Mouse (Mus musculus) MEL (cell line): ENCODE results near the gene Cluh. TPM values are rescaled to one million over a fixed set of nuclear protein-coding genes. Genes with fewer than 3 reads are reported as not detected.

Source experiments
- DNase-seq: peaks from one replicate; pipeline ENCODE4 v3.0.0; 2011; ENCODE audit warnings: low read depth, low spot score
- H3K27ac ChIP-seq: 2 replicates; pipeline ENCODE4 v1.5.1; 2012; ENCODE audit warnings: low read depth, mild to moderate bottlenecking, control low read depth, low read length, moderate library complexity; ENCODE audit not compliant: control insufficient read depth
- H3K27me3 ChIP-seq, 2 experiments: fragments of 150-350 bp in 1 of 2; sonication (generic) in 1 of 2; 2 replicates each; pipeline ENCODE4 v1.6.1; 2012; ENCODE audit warnings: low read length in 2 of 2, mild to moderate bottlenecking in 2 of 2, improper control_type of control experiment in 1 of 2, moderate library complexity in 1 of 2; ENCODE audit not compliant: insufficient read depth in 2 of 2, control insufficient read depth in 1 of 2
- H3K36me3 ChIP-seq, 2 experiments: 2 replicates each; pipeline ENCODE4 v1.6.1; 2012 to 2014; ENCODE audit warnings: low read length in 2 of 2, improper control_type of control experiment in 1 of 2, inconsistent platforms in 1 of 2, mild to moderate bottlenecking in 1 of 2; ENCODE audit not compliant: insufficient read depth in 2 of 2, control insufficient read depth in 1 of 2
- H3K4me1 ChIP-seq, 2 experiments: fragments of 150-350 bp in 1 of 2; sonication (generic) in 1 of 2; 2 replicates each; pipeline ENCODE4 v1.6.1; 2012; ENCODE audit warnings: low read length in 2 of 2, improper control_type of control experiment in 1 of 2, mild to moderate bottlenecking in 1 of 2; ENCODE audit not compliant: insufficient read depth in 2 of 2, control insufficient read depth in 1 of 2
- H3K4me3 ChIP-seq, 2 experiments: fragments of 150-350 bp in 1 of 2; sonication (generic) in 1 of 2; 2 replicates each; pipeline ENCODE4 v1.5.1; 2012; ENCODE audit warnings: low read depth in 2 of 2, low read length in 2 of 2, mild to moderate bottlenecking in 2 of 2, moderate library complexity in 2 of 2, control low read depth in 1 of 2, improper control_type of control experiment in 1 of 2; ENCODE audit not compliant: control insufficient read depth in 1 of 2, insufficient read depth in 1 of 2
- H3K79me2 ChIP-seq: 2 replicates; pipeline ENCODE4 v1.6.1; 2012; ENCODE audit warnings: mild to moderate bottlenecking, low read length, moderate library complexity; ENCODE audit not compliant: control insufficient read depth, poor library complexity, insufficient read depth
- H3K9ac ChIP-seq: 2 replicates; pipeline ENCODE4 v1.6.1; 2012; ENCODE audit warnings: low read depth, mild to moderate bottlenecking, control low read depth, low read length, moderate library complexity; ENCODE audit not compliant: control insufficient read depth, poor library complexity, severe bottlenecking
- H3K9me3 ChIP-seq: fragments of 150-350 bp; sonication (generic); replicated peaks from 2 replicates; pipeline ENCODE4 v1.6.1; 2012; ENCODE audit warnings: mild to moderate bottlenecking, low read length, improper control_type of control experiment, moderate library complexity; ENCODE audit not compliant: insufficient read depth
- CTCF ChIP-seq, 3 experiments: IDR thresholded peaks in 2 of 3; conservative IDR thresholded peaks in 1 of 3; 2 replicates each; pipeline ENCODE4 v1.5.1; 2011 to 2012; ENCODE audit warnings: low read length in 3 of 3, low read depth in 2 of 3, mild to moderate bottlenecking in 2 of 3, improper control_type of control experiment in 1 of 3, inconsistent platforms in 1 of 3, mixed read lengths in 1 of 3, moderate library complexity in 1 of 3; ENCODE audit not compliant: control insufficient read depth in 1 of 3, insufficient read depth in 1 of 3, poor library complexity in 1 of 3, severe bottlenecking in 1 of 3
- E2F4 ChIP-seq: IDR thresholded peaks from 2 replicates; pipeline ENCODE4 v1.6.1; 2011; ENCODE audit warnings: low read depth, low read length, improper control_type of control experiment, borderline replicate concordance
- ETS1 ChIP-seq: IDR thresholded peaks from 2 replicates; pipeline ENCODE4 v1.6.1; 2012; ENCODE audit warnings: low read depth, mild to moderate bottlenecking, inconsistent platforms, low read length, improper control_type of control experiment, moderate library complexity
- HCFC1 ChIP-seq: IDR thresholded peaks from 2 replicates; pipeline ENCODE4 v1.6.1; 2012; ENCODE audit warnings: low read depth, mild to moderate bottlenecking, inconsistent platforms, low read length, improper control_type of control experiment, moderate library complexity
- MAZ ChIP-seq: IDR thresholded peaks from 2 replicates; pipeline ENCODE4 v1.6.1; 2012; ENCODE audit warnings: low read depth, mild to moderate bottlenecking, inconsistent platforms, low read length, improper control_type of control experiment
- MXI1 ChIP-seq: IDR thresholded peaks from 2 replicates; pipeline ENCODE4 v1.6.1; 2011; ENCODE audit warnings: mild to moderate bottlenecking, low read depth, low read length, improper control_type of control experiment
- MYB ChIP-seq: IDR thresholded peaks from 2 replicates; pipeline ENCODE4 v1.6.1; 2011; ENCODE audit warnings: mild to moderate bottlenecking, low read depth, low read length, improper control_type of control experiment
- NELFE ChIP-seq: IDR thresholded peaks from 2 replicates; pipeline ENCODE4 v1.6.1; 2011; ENCODE audit warnings: low read depth, low read length, improper control_type of control experiment
- NRF1 ChIP-seq: IDR thresholded peaks from 2 replicates; pipeline ENCODE4 v1.6.1; 2014; ENCODE audit warnings: low read depth, mild to moderate bottlenecking, inconsistent platforms, low read length, improper control_type of control experiment, moderate library complexity; ENCODE audit not compliant: poor library complexity, insufficient read depth, severe bottlenecking
- POLR2A ChIP-seq, 2 experiments: IDR thresholded peaks; 2 replicates each; pipeline ENCODE4 v1.6.1; 2011 to 2012; ENCODE audit warnings: low read length in 2 of 2, mild to moderate bottlenecking in 2 of 2, control low read depth in 1 of 2, improper control_type of control experiment in 1 of 2, low read depth in 1 of 2, moderate library complexity in 1 of 2; ENCODE audit not compliant: control insufficient read depth in 1 of 2, insufficient read depth in 1 of 2, poor library complexity in 1 of 2
- POLR2AphosphoS2 ChIP-seq: IDR thresholded peaks from 2 replicates; pipeline ENCODE4 v1.6.1; 2011; ENCODE audit warnings: low read length, improper control_type of control experiment
- POLR2AphosphoS5 ChIP-seq: IDR thresholded peaks from 2 replicates; pipeline ENCODE4 v1.6.1; 2012; ENCODE audit warnings: low read depth, borderline replicate concordance, mild to moderate bottlenecking, inconsistent platforms, low read length, moderate library complexity, mixed read lengths
- SIN3A ChIP-seq: IDR thresholded peaks from 2 replicates; pipeline ENCODE4 v1.6.1; 2012; ENCODE audit warnings: low read length, improper control_type of control experiment, inconsistent platforms
- TBP ChIP-seq: IDR thresholded peaks from 2 replicates; pipeline ENCODE4 v1.8.0; 2011; ENCODE audit warnings: low read depth, low read length, improper control_type of control experiment
- UBTF ChIP-seq: IDR thresholded peaks from 2 replicates; pipeline ENCODE4 v1.6.1; 2012; ENCODE audit warnings: low read depth, mild to moderate bottlenecking, inconsistent platforms, low read length, improper control_type of control experiment, moderate library complexity, borderline replicate concordance; ENCODE audit not compliant: insufficient read depth
- USF2 ChIP-seq, 2 experiments: IDR thresholded peaks; 2 replicates each; pipeline ENCODE4 v1.6.1; 2011 to 2012; ENCODE audit warnings: improper control_type of control experiment in 2 of 2, low read length in 2 of 2, borderline replicate concordance in 1 of 2, inconsistent platforms in 1 of 2, low read depth in 1 of 2, mild to moderate bottlenecking in 1 of 2; ENCODE audit not compliant: insufficient read depth in 1 of 2
- ZKSCAN1 ChIP-seq: IDR thresholded peaks from 2 replicates; pipeline ENCODE4 v1.6.1; 2012; ENCODE audit warnings: low read depth, mild to moderate bottlenecking, inconsistent platforms, low read length, improper control_type of control experiment, moderate library complexity
- ZMIZ1 ChIP-seq: IDR thresholded peaks from 2 replicates; pipeline ENCODE4 v1.6.1; 2012; ENCODE audit warnings: low read depth, mild to moderate bottlenecking, inconsistent platforms, low read length, improper control_type of control experiment, moderate library complexity
- ZNF384 ChIP-seq: IDR thresholded peaks from 2 replicates; pipeline ENCODE4 v1.6.1; 2012; ENCODE audit warnings: low read depth, mild to moderate bottlenecking, inconsistent platforms, low read length, improper control_type of control experiment
- polyA plus RNA-seq, 2 experiments: library from polyadenylated mRNA; stranded (reverse) in 1 of 2; unstranded in 1 of 2; fragments of >175 nt in 1 of 2; fragments of >200 nt in 1 of 2; gene quantifications; 2 replicates each; pipeline versions ENCODE4 v1.2.1 to v1.2.4; 2012; ENCODE audit warnings: low replicate concordance in 2 of 2, low read depth in 1 of 2; ENCODE audit not compliant: insufficient read length in 2 of 2, insufficient read depth in 1 of 2, missing spikeins in 1 of 2
- total RNA-seq: library from RNA; depleted of rRNA; stranded (reverse); fragments of 300-350 nt; gene quantifications from 2 replicates; pipeline ENCODE4 v1.2.3, GENCODE M21; 2012

Gene Cluh
- total and polyA plus RNA-seq, 3 experiments: 53.8 to 135 (median 115) TPM

DNA sequence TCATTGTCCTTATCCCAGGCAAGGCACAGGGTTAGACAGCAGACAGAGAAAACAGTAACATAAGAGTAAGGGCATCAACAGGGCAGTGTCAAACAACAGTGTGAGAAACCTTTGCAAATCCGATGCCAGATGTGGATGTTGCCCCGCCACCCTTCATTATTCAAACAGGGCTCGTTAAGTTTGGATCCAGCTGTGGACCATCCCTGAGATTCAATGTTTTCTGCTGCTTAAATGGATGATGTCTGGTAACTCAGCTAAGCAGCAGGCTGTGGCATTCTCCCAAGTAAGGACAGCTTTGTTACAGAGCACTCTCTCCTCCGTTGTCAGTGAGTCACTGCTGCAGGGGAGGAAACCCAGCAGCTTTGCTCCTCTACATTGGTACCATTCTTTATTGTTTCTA, 25.9 kb downstream of the Cluh start:
- Histone ChIP-seq H3K79me2 (no peaks in the 10 kb centered on the region), H3K27me3 (no peaks in the 10 kb centered on the region), H3K4me3 (no peak overlapping the region), H3K4me1 (peaks cover 0 to 3% of the 10 kb centered on the region in 2 experiments; a peak in 1 of 4 replicates), H3K9ac (no peak overlapping the region), H3K9me3 (no peaks in the 10 kb centered on the region), H3K27ac (no peak overlapping the region), H3K36me3 (peaks cover 0 to 32% of the 10 kb centered on the region in 2 experiments; a peak in 3 of 4 replicates)
- 0 out of 4 replicates have a peak, but pooled peaks of 1 of the 2 experiments have one; percentile 20 for TF ChIP-seq POLR2A (IDR thresholded peaks at IDR 0.05; ENCODE audit: control insufficient read depth in 1 of 2, insufficient read depth in 1 of 2, low read depth in 1 of 2, low read length in 2 of 2, poor library complexity in 1 of 2)
- TF ChIP-seq NRF1: no peak
- TF ChIP-seq TBP: no peak
- TF ChIP-seq ETS1: no peak
- TF ChIP-seq NELFE: no peak
- TF ChIP-seq ZNF384: no peak
- TF ChIP-seq UBTF: no peak
- 0 out of 2 replicates have a peak, but pooled peaks have one; percentile 9 for TF ChIP-seq POLR2AphosphoS5
- TF ChIP-seq USF2 (IDR thresholded peaks at IDR 0.05; ENCODE audit: borderline replicate concordance in 1 of 2, insufficient read depth in 1 of 2, low read depth in 1 of 2, low read length in 2 of 2): no peak
- no peak for TF ChIP-seq SIN3A
- no peak for TF ChIP-seq MYB
- TF ChIP-seq ZMIZ1: no peak
- no peak for TF ChIP-seq ZKSCAN1
- no peak for TF ChIP-seq MXI1
- no peak for TF ChIP-seq MAZ
- TF ChIP-seq E2F4: no peak
- TF ChIP-seq POLR2AphosphoS2: peak; percentile 4; the same call in 1 of the 2 replicates
- no peak for DNase-seq

DNA sequence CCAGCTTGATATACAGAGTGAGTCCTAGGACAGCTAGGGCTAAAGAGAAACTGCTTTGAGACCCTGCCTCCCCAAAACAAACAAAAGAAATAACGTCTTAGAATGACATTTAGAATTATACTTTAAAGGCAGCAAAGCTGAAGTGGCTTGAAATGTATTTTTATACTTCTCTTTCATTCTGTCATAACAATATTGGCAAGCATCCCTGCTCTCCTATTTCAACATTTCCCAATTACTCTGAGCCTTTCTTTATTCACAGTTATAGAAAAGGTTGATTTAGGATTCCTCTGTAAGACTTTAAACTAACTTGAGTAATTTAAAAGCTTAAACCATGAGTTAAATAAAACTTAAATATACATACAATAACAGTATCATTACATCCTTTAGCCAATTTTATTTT, 42.9 kb downstream of the Cluh start:
- Histone ChIP-seq H3K9me3 (no peaks in the 10 kb centered on the region), H3K4me3 (no peak overlapping the region), H3K79me2 (peaks cover 8% of the 10 kb centered on the region), H3K27ac (no peak overlapping the region), H3K36me3 (peaks cover 6 to 61% of the 10 kb centered on the region in 2 experiments), H3K4me1 (no peaks in the 10 kb centered on the region; a peak in 1 of 4 replicates), H3K27me3 (no peaks in the 10 kb centered on the region), H3K9ac (no peak overlapping the region)
- no peak for DNase-seq
- TF ChIP-seq HCFC1: no peak
- no peak for TF ChIP-seq USF2 (IDR thresholded peaks at IDR 0.05; ENCODE audit: borderline replicate concordance in 1 of 2, insufficient read depth in 1 of 2, low read depth in 1 of 2, low read length in 2 of 2)
- TF ChIP-seq CTCF (IDR thresholded peaks at IDR 0.05 in 2 of 3, conservative IDR thresholded peaks at IDR 0.05 in 1 of 3; ENCODE audit: control insufficient read depth in 1 of 3, insufficient read depth in 1 of 3, low read depth in 2 of 3, low read length in 3 of 3, poor library complexity in 1 of 3, severe bottlenecking in 1 of 3): no peak
